Mouse (Mus musculus) adrenal gland, postnatal 25 days (tissue): ENCODE results near the gene Xcr1. TPM values are rescaled to one million over a fixed set of nuclear protein-coding genes. Genes with fewer than 3 reads are reported as not detected.

Source experiments
- DNase-seq: peaks from one replicate; pipeline ENCODE4 v3.0.0; 2021; ENCODE audit warnings: mixed read lengths
- long read RNA-seq: library from polyadenylated mRNA; stranded (forward); transcript quantifications from one replicate; pipeline ENCODE4 v2.0.0, GENCODE M21; 2021
- total RNA-seq: library from RNA; stranded (reverse); gene quantifications from 2 replicates; pipeline ENCODE4 v1.2.3, GENCODE M21; 2021

Xcr1 gene
- 0.18 TPM in 1 of 2 replicates, not detected in the other for total RNA-seq
- long read RNA-seq, result 0 reads

DNA sequence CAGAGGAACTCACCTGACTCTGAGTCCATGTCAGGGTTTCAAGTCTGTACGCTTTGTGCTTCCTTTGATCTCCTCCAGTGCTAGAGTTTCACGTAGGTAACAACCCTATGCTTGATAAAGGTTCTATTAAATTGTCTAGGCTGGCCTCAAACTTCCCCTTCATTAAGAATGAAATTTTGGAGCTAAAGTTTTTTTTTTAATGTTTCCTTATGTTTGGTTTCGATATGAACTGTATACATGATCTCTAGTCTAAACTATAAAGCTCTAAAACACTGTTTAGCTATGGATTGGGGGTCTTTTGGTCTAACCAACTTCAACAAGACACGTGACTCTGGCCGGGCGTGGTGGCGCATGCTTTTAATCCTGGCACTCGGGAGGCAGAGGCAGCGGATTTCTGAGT lies at the start of gene Xcr1:
Gene Xcr1, minus strand, starts transcription at position 101 of the 400 bp plus-strand sequence.
- DNase-seq, result no peak

DNA sequence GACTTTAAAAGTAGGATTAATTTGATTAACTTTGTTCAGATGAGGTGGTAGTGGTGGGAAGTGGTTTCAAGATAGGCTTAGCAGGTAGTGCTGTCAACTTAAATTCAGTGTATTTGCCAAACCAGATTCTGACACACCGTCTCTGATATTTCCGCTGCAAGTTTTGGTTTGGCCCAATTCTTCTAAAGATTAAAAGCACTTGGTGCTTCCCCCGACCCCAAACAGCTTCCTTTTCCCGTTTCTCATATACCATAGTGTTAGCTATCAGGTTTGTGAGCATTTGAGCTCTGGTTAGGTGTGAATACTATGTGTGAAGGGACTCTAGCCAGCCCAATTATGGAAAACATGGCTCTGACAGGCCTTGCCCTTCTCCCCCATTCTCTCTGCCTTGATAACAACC lies 10.2 kb upstream of the Xcr1 start:
- DNase-seq, result no peak

DNA sequence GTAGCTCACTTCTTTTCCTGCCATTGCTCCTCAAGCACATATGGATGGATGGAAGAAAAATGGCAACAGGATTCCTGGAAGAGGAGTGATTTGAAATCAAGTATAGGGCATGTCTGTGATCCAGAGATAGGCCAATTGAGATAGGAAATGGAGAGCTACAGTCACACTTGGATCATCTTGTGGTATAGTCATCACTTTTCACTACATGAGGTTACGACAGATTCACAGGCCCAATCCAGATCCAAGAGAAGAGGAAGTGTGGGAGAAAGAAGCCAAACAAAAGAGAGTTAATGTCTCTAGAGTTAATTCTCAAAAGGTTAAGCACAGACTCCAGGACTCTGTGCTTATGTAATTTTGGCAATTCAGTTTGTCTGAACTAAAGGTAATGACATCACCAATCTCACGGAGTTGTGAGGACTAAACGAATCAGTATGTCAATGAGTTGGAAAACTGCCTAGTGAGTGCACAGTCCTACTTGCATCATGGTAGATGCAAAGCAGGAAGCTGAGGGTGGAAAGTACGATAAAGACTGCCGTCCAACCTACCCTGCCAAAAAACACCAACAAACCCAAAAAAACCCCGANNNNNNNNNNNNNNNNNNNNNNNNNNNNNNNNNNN lies 7.4 kb upstream of the Xcr1 start:
- no peak for DNase-seq

DNA sequence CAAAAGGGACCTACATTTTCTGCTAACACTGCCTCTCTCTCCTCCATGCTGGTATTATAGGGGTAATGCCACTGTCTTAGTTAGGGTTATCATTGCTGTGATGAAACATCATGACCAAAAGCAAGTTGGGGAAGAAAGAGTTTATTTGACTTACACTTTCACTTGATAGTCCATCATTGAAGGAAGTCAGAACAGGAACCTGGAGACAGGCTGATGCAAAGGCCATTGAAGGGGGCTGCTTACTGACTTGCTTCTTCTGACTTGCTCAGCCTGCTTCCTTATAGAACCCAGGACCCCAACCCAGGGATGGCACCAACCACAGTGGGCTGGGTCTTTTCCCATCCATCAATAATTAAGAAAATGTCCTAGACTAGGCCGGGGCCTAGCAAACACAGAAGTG lies 1.8 kb upstream of the Xcr1 start:
- DNase-seq, result no peak

DNA sequence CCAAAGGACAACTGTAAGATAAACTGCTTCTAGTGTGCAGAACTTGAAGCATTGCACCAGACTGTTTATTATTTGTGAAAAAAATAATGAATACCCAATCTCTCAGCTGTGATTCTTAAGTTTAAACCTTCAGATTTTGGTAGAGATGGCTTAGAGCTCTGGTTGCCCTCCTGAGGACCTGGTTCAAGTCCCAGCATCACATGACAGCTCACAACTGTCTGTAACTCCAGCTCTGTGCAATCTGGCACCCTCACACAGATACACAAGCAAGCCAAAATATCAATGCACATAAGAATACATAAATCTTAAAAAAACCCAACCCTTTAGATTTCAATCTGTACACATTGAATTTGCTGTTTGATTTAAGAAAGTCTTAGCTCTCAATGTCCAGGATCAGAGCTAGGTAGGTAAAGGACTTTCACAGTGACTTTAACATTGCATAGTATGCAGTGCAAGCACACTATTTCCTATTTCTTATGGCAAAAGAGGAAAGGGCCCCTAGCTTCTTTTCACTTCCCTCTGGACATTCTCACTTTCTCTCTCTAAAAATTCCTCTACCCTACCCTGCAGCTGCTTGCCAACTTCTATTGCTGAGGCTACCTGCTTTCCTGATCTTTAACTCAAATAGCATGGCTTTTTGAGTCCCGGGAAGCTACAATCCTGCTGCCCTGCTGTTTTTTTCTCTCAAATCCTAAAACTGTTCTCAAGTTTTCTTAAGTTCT lies 1.2 kb upstream of the Xcr1 start:
- DNase-seq, result no peak

DNA sequence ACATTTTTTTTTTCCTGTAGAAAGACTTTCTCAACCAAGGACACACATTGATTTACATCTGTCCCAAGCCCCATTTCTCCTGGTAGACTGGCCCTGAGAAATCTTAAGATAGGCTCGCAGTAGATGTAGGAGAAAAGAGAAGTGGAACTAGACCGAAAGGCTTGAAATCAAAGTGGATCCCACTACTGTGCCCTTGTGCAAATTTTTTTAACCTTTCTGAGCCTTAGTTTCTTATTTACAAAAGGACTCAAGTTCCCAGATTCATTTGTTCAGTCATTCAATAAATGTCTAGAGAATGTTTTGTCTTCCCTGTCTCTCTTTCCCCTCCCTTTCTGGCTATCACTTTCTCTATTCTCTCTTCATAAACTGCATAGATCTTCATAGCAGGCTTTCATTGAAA lies 5.0 kb downstream of the Xcr1 start:
- no peak for DNase-seq

DNA sequence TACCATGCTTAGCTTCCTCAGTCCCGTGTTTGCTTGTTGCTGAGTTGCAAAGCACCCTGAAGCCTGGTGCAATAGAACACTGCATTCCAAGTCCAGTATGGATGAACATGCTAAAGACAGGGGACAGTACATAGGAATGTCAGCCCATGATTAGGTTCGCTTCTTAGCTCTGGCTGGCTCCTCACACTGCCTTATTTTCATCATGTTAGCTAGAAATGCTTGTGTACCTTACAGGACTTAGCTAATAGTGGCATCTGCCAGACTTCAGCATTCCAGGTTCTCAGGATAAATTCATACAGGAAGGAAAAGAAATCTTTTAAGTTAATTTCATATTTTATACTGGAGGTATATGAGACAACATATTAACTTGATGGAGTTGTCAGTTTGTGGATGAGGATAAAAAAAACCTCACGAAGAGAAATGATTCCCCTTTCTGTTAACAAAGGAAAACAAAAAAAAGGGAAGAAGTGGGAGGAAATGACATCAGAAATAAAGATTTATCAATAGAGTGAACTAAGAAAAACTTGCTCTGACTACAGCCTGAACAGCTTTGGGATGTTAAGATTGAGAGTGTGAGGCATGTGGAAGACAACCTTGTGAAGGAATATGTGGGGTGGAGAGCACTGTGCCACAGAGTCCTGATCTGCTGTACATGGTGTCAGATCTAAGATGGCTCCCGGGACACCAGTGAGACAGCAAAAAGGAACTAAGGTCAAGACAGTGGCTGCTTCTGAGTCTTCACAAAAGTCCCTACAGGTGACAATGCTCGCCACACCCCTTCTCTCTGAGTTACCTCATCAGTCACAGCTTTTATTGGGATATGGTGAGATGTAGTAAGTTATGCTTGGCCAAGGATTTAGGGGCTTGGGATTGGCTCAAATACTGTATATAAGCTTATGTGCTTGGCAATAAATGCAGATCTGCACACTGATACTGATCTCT lies 9.1 kb downstream of the Xcr1 start:
- no peak for DNase-seq

DNA sequence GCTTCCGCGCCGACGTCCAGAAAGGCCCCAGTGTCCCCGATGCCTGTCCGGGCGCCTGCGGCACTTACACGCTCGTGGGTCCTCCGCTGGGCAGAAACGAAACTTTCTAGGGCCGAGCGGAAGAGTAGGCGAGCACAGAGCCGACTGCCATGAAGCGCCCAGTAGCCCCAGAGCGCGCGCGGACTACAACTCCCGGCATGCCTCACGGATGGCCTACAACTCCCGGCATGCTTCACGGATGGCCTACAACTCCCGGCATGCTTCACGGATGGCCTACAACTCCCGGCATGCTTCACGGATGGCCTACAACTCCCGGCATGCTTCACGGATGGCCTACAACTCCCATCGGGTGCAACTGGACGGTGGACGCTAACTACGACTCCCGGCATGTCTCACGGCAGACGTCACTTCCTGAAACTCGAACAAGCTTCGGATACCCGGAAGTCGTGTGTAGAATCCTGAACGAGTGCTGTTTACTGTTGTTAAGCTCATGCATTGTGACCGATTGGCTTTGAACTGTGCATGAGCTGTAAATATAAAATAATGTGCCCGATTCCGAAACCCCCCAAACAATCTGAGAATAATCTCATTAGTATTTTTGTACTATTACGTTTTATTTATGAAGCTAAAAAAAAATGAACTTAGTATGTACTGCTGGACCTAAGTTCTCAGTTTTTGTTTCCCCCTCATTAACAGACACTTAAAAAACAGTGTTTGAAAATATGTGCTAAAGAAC lies 9.9 kb downstream of the Xcr1 start, which contains the start of gene Fyco1:
Gene Fyco1, minus strand, starts transcription at position 187 of the 736 bp plus-strand sequence.
- peak; percentile 88 for DNase-seq

DNA sequence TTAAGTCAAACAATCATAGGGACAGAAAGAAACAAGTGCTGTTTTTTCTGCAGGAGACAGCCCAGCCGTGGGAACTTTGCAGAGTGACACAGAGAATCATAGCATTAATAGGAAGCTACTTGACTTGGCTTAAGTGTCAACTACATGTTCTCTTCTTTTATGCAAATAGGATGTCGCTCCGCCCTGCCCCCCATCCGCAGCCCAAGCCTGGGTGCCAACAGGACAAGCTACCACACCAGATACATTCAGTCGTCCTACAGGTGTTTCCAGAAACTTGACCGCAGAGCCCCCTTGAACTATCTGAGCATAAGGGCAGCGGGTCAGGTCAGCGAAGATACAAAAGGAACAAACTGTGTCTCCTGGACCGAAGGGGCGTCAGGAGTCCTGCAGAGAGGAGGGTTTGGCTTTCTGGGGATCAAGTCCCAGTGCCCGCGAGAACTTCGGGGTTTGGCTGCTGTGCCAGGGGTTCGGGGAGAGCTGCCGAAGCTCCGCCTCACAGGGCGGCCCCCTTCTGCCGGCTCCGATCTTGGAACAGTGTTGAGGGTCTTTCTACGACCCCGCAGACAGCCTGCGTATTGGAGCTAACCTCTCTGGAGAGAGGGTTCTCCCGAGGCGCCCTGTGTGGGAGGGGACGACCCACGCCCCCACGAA lies 10.6 kb downstream of the Xcr1 start:
- peak; percentile 62 for DNase-seq

DNA sequence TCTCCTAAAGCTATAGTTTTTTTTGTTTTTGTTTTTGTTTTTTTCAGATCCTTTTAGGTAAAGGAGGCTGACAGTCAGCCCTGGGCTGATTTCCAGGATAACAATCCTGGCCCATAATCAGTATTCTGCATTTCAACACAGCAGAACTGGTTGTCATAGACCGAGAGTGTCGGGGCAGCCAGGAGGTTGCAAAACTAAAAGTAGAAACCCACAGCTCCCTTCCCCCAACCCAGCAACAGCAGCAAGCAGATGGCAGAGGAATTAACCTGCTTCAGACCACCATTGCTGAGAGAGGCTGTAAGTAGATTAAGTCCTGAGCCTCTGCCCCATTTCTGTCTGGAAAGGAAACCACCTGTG lies 11.1 kb downstream of the Xcr1 start:
- peak; percentile 28 for DNase-seq

DNA sequence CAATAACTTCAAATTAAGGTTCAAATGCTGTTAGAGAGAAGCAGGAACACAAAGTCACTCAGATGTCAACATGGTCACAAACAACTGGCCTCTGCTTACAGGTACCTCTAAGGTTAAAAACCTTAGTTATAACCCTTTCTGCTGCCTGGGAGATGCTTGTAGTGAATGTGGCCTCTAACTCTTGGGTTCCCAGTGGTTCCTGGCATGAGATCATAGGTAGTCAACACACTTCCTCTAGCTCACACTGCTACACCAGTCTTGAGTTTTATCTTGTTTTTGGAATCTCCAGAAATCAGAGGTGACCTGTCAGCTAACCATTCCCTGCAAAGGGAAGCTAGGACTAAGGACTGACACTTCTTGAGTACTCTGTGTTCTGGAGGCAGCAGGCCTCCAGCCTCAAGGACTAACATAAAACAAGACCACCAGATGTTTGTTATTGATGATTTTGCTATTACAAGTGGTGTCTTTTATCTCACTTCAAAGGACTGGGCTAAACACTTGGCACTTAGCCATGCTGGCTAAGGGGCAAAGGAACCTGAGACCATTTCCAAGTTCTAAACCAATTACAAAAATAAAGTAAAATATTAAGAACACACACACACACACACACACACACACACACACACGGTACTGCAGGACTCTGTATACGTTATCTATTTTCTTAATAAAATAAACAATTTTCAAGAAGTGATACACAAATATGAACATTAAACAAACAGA lies 11.7 kb downstream of the Xcr1 start:
- no peak for DNase-seq

DNA sequence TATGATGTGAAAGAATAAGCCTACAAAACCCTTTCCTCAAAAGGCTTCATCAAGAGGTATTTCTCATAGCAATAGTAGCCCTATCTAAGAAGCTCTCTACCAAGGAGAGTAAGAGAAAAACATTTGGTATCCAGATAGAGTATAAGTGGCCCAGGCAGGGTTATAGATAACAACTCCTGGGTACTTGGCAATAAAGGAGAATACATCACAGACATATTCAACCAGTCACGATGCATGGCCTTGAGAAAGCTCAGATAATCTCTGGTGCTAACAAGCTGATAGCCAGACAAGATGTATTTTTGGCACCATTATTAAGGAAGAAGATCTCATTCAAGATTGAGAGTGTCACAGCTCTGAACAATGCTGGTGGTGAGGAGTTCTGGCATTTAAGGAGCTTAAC lies 15.3 kb downstream of the Xcr1 start:
- no peak for DNase-seq

DNA sequence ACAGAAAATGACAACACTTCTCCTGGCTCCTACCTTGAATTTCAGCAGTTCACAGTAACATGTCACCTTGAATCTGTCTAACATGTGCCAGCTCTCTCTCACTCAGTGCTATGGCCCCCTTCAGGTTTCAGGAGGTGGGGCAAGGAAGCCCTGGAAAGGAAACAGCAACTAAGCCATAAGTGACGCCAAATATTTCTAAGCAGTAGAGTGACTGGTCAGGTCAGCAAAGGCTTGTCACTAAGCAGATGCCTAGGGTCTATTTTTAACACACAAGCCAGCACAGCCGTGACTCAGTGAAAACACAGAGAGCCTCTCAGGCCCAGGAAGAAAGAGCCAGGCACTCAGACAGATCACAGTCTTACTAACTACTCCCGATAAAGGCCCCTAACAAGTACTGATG lies 16.7 kb downstream of the Xcr1 start:
- DNase-seq, result no peak

DNA sequence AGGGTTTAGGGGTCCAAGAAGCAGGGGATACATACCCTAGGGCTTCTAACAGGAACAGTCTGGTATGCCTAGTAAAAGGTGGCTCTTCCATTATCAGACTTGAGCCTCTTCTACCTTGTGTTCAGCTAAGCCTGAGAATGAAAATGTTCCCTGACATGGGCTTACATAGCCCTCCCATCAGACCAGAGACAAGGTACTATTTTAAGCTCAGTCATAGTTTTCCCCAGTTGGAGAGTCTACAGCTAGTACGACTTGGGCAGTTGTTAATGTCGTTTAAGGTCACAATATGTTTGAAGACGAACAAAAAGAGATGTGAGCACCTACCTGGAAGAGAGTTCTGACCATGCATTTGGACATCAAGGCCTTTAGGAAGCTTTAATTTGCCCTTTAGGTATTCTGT lies 17.4 kb downstream of the Xcr1 start:
- DNase-seq, result no peak

DNA sequence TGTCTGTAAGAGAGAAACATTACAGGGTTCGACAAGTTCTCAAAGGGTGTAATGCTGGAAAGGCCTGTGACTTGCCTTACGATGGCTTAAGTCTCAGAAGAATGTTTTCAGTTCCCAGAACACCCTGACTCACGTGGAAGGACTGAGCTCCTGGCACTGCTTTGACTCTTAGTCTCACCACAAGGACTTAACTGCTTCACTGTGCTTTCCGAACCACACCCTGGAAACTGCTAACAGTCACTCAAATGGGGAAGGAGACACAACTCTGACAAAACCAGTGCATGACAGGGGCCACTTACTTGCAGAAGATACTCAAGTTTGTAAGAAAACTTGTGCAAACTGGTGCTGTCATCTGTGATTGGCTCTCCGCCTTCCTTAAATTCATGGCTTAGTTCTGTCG lies 21.6 kb downstream of the Xcr1 start:
- DNase-seq, result no peak

DNA sequence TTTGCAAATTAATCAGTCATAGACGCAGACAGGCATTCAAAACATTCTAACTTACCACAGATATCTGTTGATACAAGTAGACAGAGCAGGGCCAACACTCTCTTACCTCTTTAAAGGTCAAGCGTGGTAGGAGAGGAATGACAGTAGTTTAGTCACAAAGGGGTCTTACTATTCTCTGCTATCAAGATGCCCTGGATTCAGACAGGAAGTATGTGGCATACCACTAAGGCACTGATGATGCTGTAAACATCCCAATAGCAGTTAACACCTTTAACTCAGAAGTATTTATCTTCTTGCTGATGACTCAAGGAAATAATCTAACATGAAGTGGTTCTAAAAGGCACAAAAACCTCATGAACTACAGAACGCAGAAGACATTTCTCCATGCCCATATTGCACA lies 26.0 kb downstream of the Xcr1 start:
- no peak for DNase-seq

DNA sequence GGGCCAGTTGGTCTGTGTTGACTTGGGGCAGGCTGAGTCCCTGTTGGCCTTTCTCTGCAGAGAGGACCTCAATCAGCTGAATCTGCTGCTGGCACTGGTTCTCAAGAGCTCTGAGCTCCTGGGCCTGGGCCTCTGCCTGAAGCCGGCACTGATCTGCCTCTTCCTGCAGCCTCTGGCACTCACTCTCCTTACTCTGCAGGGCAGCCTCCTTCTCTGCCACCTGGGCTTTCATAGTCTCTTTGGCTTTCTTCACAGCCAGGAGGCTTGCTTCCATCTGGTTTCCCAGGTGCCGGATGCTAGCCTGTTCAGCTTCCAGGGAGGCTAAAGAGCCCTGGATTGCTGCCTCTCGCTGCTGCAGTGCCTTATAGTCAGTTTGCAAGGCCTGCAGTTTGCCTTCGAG lies 32.9 kb downstream of the Xcr1 start:
- DNase-seq, result no peak

DNA sequence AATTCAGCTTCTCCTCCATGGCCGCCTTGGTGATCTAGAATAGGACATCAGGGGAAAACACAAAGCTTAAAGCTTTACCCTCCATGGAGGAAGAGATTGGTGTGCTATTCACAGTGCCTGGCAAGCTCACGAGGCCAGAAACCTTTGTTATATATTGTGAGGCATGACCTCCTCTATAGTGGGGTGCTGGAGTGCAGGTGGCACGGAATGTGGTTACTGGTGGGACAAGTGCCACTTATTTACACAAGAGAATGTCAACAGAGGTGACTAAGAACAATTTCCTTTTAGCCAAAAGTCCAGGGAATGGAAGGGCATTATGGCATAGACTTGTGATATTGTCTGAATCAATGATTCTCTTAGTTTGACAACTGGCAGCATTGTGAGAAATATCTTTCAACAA lies 35.2 kb downstream of the Xcr1 start:
- no peak for DNase-seq

DNA sequence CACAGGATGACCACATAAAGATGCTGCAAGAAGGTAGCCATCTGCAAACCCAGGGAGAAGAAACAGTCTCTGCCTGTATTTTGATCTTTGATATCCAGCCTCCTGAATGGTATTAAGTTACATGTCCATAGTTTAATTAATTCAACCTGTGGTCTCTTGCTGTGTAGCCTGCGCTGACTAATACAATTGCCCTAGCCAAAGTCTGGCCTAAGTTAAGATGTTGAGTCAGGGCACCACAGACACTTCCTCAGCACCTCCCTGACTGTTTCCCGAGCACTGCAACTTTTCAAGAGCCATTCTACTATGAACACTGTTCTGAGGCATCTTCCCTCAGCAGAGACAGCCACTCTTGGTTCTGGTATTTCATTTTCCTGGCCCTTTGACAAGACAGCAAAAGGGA lies 43.2 kb downstream of the Xcr1 start:
- DNase-seq, result no peak

DNA sequence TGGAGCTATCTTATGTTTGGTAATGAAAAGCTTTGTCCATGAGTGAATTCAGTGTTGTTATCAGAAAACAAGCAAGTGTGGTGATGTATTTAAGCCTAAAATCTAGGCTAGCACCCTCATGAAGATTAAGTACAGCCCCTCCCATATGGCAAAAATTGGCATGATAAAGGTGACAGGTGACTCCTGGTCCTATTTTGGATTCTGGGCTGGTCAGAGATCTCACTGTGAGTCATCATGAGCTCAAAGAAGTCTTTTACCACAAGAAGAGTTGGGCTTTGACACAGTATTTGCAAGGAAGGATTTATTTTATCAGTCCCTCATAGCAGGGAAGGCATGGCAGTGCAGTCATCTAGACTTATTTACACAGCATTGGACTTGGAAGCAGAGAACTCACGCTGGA lies 45.8 kb downstream of the Xcr1 start:
- DNase-seq, result no peak

DNA sequence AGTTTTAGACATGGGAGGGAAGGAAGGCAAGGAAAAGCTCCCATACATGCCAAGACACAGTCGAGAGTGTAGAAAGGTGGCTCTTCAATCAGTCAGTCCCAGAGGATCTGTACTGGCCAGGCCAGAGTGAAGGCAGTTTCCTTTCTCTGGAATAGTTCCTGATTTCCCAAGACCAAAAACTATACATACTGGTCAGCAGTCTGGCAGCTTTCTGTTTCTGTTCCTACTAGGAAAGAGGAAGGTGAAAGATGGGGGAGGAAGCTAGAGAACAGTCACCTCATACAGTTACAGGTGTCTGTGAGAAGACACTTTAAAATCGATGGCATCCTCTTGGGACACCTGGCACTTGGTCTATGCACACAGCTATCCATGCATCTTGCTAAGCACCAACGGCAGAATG lies 46.4 kb downstream of the Xcr1 start:
- no peak for DNase-seq
